Mouse (Mus musculus) megakaryocyte-erythroid progenitor cell, adult 5 weeks (primary cell): ENCODE results near the gene Spire2. TPM values are rescaled to one million over a fixed set of nuclear protein-coding genes. Genes with fewer than 3 reads are reported as not detected.

Source experiments
- polyA plus RNA-seq: library from polyadenylated mRNA; stranded (reverse); fragments of >175 nt; gene quantifications from 2 replicates; pipeline ENCODE4 v1.2.3, GENCODE M21; 2012

Spire2 gene
- 2.1 and 3.8 TPM in 2 replicates for polyA plus RNA-seq

DNA sequence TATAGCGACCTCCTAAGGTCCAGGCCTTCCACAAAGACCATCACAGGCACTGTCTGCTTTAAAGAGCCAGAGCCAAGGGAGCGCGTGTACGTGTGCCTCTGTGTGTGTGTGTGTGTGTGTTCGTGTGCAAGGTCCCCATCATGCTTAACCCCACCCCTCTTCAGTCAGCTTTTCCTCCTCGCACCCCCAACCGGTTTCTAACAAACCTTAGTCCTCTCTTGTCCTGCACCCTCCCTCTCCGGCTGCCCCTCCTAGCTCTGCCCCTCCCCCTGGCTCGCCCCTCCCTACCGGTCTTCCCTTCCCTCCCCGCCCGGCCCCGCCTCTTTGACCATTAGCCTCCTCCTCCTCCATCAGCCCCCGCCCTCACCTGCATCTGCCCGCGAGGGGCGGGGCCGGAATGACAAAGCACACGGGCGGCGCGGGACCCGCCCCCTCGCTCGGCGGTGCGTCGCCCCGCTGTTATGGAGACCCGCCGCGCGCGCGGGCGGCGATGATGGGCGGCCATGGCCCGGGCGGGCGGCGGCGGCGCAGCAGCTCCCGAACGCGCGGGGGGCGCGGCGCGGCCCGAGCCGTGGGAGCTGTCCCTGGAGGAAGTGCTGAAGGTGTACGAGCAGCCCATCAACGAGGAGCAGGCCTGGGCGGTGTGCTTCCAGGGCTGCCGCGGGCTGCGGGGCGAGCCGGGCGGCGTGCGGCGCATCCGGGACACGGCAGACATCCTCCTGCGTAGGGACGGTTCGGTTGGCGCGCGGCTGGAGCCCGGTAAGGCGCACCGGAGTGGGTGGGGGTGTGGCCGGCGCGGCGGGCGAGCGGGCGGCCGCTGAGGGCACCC lies at the start of gene Spire2:
TSS of gene Spire2 (plus strand) at position 452 of the 829 bp plus-strand sequence.

DNA sequence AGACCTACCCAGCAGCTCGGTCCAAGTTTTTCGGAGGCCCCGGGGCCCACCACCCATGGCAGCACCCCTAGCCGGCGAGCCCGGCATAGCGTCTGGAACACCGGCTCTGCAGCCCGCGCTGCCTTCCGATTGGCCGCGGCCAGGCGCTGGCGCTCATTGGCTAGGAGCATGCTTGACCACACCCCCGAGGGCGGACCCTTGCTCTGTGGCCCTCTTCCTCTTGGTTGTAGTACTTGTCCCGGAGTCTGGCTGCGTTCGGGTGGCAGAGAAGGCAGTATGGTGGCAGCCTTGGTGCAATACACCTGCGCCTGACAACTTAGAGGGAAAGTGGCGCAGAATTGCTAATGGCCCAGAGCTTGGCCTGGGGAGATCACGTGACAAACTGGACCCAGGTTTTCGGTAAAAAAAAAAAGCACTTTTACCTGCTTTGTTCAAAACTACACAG lies 14.0 kb upstream of the Spire2 start, which contains the start of gene Fanca:
TSS of gene Fanca (minus strand) at position 110 of the 445 bp plus-strand sequence.

DNA sequence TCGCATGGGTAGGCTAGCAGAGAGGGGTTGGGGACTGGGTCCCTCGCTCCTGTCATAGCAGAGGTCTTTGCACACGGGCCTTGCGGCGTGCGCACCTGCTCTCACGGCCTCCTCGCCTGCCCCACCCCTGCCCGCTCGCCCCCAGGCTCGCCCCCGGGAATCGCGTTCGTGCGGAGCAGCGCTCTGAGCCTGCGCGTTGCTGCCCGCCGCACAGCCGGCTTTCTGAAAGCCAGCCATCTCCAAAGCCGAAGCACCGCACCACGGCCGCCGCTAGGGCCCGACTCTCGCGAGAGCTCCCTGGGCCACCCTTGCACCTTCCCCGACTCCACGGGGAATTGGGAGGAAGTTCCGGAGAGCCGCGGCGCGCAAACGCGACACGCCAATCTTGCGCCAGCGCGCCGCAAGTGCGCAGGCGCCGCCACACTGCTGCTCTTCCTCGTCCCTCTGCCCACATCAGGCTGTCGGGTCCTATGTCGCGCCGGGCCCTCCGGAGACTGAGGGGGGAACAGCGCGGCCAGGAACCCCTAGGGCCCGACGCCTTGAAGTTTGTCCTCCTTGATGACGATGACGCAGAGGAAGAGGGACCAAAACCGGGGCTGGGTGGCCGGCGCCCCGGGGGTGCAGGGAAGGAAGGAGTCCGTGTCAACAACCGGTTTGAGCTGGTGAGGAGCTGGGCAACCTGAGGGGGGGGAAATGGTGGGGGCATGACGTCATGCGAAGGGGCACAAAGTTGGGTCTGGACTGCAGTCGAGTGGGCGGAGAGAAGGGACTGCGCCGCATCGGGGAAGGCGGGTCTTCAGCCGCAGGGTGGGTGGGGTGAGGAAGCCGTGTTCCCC lies 41.1 kb downstream of the Spire2 start, which contains the start of gene Tcf25:
TSS of gene Tcf25 (plus strand) at position 351 of the 836 bp plus-strand sequence.

GRCm38 (mm10) chr8:123406786-123407185 lies 74.3 kb downstream of the Spire2 start, which contains the start of gene Mc1r:
Gene Mc1r, plus strand, starts transcription at chr8:123407107.

DNA sequence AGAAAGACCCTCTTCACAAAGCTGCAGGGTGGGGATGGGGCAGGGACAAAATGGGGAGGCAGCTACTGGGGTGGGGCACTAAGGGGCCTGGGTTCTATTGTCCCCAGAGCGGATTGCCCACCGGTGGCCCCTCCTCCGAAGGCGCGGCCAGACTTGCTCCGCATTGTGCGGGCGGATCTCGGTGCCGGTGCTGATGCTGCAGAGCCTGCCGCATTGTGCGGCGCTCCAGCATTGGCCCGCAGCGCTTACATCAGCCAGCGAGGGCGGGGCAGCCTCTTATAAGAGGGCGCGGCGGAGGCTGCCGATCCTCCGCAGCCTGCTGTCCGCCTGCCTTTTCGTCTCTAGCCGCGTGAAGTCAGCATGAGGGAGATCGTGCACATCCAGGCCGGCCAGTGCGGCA lies 78.7 kb downstream of the Spire2 start, which contains the start of gene Tubb3:
TSS of gene Tubb3 (plus strand) at position 179 of the 400 bp plus-strand sequence.

Other genes starting within 250 kb of the Spire2 start
- gene Rpl13, start 230.4 kb upstream of the Spire2 start, polyA plus RNA-seq, result 4,017 and 4,573 TPM in 2 replicates
- 0.48 and 1.4 TPM in 2 replicates for gene Cpne7, start 215.3 kb upstream of the Spire2 start, polyA plus RNA-seq
- 0.02 TPM in 1 of 2 replicates, not detected in the other for gene Sult5a1, start 174.4 kb upstream of the Spire2 start, polyA plus RNA-seq
- gene Dpep1, start 146.5 kb upstream of the Spire2 start, polyA plus RNA-seq, result not detected in 2 replicates
- gene Chmp1a, start 120.0 kb upstream of the Spire2 start, polyA plus RNA-seq, result 26.0 and 28.9 TPM in 2 replicates
- 0.06 and 0.10 TPM in 2 replicates for gene Spata33, start 119.9 kb upstream of the Spire2 start, polyA plus RNA-seq
- 93.0 and 94.8 TPM in 2 replicates for gene Cdk10, start 107.9 kb upstream of the Spire2 start, polyA plus RNA-seq
- 6.7 and 7.1 TPM in 2 replicates for gene Spata2l, start 96.5 kb upstream of the Spire2 start, polyA plus RNA-seq
- 13.0 and 15.7 TPM in 2 replicates for gene Zfp276, start 78.5 kb upstream of the Spire2 start, polyA plus RNA-seq
- 138 and 145 TPM in 2 replicates for gene Vps9d1, start 78.4 kb upstream of the Spire2 start, polyA plus RNA-seq
- gene Fanca, start 14.1 kb upstream of the Spire2 start, polyA plus RNA-seq, result 62.6 and 69.9 TPM in 2 replicates
- 86.9 and 109 TPM in 2 replicates for gene Tcf25, start 41.0 kb downstream of the Spire2 start, polyA plus RNA-seq
- gene Mc1r, start 74.4 kb downstream of the Spire2 start, polyA plus RNA-seq, result 0.02 and 0.04 TPM in 2 replicates
- 1.2 and 1.6 TPM in 2 replicates for gene Tubb3, start 78.7 kb downstream of the Spire2 start, polyA plus RNA-seq
- 35.5 and 36.3 TPM in 2 replicates for gene Def8, start 90.8 kb downstream of the Spire2 start, polyA plus RNA-seq
- gene Afg3l1, start 145.2 kb downstream of the Spire2 start, polyA plus RNA-seq, result 21.9 and 22.2 TPM in 2 replicates
- gene Dbndd1, start 182.8 kb downstream of the Spire2 start, polyA plus RNA-seq, result 0.05 and 0.14 TPM in 2 replicates
- 11.8 and 19.4 TPM in 2 replicates for gene Gas8, start 186.1 kb downstream of the Spire2 start, polyA plus RNA-seq